Mouse (Mus musculus) intestine, postnatal 0 days (tissue): ENCODE measurements around the gene Ppp4r1. TPM values are rescaled to one million over a fixed set of nuclear protein-coding genes. Genes with fewer than 3 reads are reported as not detected.
A peak's percentile ranks its signal among the peaks of the same experiment; 100 is the strongest.

Source experiments
- ATAC-seq: fragments of 200-750 bp; cut with Nextera tagmentation; 2 replicates; pipeline ENCODE4 v1.8.0; 2017; ENCODE audit warnings: mild to moderate bottlenecking, moderate TSS enrichment, moderate library complexity
- H3K27ac ChIP-seq: fragments of 300-500 bp; sonication (generic); 2 replicates; pipeline ENCODE4 v1.5.1; 2014; ENCODE audit warnings: mild to moderate bottlenecking, low read depth, low read length, moderate library complexity
- H3K27me3 ChIP-seq: fragments of 300-500 bp; sonication (generic); replicated peaks from 2 replicates; pipeline ENCODE4 v1.6.1; 2014; ENCODE audit warnings: low read length, mixed read lengths; ENCODE audit not compliant: control insufficient read depth, insufficient read depth
- H3K36me3 ChIP-seq: fragments of 300-500 bp; sonication (generic); 2 replicates; pipeline ENCODE4 v1.6.1; 2014; ENCODE audit warnings: mild to moderate bottlenecking, moderate library complexity; ENCODE audit not compliant: control insufficient read depth, insufficient read depth
- H3K4me1 ChIP-seq: fragments of 300-500 bp; sonication (generic); replicated peaks from 2 replicates; pipeline ENCODE4 v1.6.1; 2014; ENCODE audit warnings: antibody characterized with exemption, low read length, mixed read lengths; ENCODE audit not compliant: control insufficient read depth, insufficient read depth
- H3K4me2 ChIP-seq: fragments of 300-500 bp; sonication (generic); replicated peaks from 2 replicates; pipeline ENCODE4 v1.6.1; 2014; ENCODE audit warnings: low read depth, mild to moderate bottlenecking, moderate library complexity
- H3K4me3 ChIP-seq: fragments of 300-500 bp; sonication (generic); 2 replicates; pipeline ENCODE4 v1.5.1; 2014; ENCODE audit warnings: low read depth, low read length
- H3K9ac ChIP-seq: fragments of 300-500 bp; sonication (generic); 2 replicates; pipeline ENCODE4 v1.6.1; 2014; ENCODE audit warnings: mild to moderate bottlenecking, low read depth, low read length
- H3K9me3 ChIP-seq: fragments of 300-500 bp; sonication (generic); 2 replicates; pipeline ENCODE4 v1.6.1; 2016; ENCODE audit warnings: mixed run types; ENCODE audit not compliant: control insufficient read depth
- CTCF ChIP-seq: sonication (generic); IDR thresholded peaks from 2 replicates; pipeline ENCODE4 v1.5.1; 2016; ENCODE audit warnings: low read depth, mild to moderate bottlenecking, control low read depth, antibody characterized with exemption, moderate library complexity
- whole genome bisulfite sequencing: fragments of 180-500 bp; shearing (Covaris S2); extraction: QIAGEN DNeasy Blood & Tissue Kit; methylation state at CpG from one replicate; pipeline ENCODE4 v1.1.7; 2014; 5-methylcytosine and 5-hydroxymethylcytosine counted together
- polyA plus RNA-seq: library from polyadenylated mRNA; unstranded; fragments of >200 nt; fragmentation: Nextera tagmentation; extraction: Ambion mirVana; gene quantifications from 2 replicates; pipeline ENCODE4 v1.2.1, GENCODE M21; 2015

Ppp4r1 gene
- polyA plus RNA-seq, 1 experiment from 2014 or later: 28.7 TPM

DNA sequence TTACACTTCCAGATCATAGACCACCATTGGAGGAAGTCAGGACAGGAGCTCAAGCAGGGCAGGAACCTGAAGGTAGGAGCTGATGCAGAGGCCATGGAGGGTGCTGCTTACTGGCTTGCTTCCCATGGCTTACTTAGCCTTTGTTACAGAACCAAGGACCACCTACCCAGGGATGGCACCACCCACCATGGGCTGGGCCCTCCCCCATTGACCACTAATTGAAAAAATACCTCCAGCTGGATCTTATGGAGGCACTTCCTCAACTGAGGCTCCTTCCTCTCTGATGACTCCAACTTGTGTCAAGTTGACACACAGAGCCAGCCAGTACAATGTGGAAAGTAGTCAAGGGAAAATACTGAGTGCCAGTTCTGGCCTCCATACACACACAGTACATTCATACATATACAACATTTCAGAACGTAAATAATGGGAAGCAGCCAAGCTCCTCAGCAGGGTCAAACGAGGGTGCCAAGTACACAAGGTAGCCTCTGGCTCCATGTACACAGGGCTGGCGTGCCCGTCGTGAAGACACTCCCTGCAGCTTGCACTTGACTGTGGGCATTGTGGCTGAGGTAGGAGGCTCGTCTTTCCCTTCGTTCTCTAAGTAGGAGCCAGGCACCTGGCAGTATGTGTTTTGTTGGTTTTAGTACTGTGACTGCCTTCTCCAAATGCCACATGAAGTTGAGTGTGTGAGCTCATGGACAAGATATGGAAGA, 57.3 kb downstream of the Ppp4r1 start:
- ATAC-seq: no peak
- H3K36me3 ChIP-seq: peaks cover 89% of the 10 kb centered on the region
- no peak overlapping the region for H3K4me2 ChIP-seq
- H3K27ac ChIP-seq: no peak overlapping the region
- no peak overlapping the region for H3K4me3 ChIP-seq
- no peak for TF ChIP-seq CTCF
- H3K9me3 ChIP-seq: no peaks in the 10 kb centered on the region
- WGBS: 79% methylated on average over 7 of the region's 7 CpGs
- no peak overlapping the region for H3K9ac ChIP-seq
- H3K27me3 ChIP-seq: no peaks in the 10 kb centered on the region
- no peaks in the 10 kb centered on the region for H3K4me1 ChIP-seq

DNA sequence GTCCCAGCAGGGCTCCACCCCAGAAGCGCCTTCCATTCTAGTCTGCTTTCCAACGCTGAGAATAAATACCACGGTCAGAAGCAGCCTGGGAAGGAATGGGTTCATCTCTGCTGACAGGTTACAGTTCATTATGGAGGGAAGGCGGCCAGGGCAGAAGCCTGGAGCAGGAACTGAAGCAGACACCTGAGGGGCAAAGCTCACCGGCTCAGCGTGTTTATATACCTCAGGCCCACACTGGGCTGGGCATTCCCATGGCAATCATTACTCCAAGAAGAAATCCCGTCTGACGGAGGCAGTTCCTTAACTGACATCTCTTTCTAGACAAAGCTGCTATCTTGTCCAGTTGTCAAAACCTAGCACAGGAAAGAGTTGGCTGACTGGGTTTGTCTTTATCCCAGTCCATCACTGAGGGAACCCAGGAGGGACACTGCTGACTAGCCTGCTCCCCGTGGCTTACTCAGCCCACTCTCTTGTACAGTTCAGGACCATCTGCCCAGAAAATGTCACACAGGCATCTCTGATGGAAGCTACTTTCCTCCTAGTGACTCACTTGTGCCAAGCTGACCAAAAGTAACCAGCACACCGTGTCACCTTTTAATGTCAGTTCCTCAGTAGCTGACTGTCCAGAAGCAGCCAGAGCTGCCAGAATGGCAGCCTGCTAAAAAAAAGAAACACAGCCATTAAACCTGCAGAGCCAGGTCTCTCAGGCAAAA, 60.5 kb downstream of the Ppp4r1 start:
- H3K4me1 ChIP-seq: no peaks in the 10 kb centered on the region
- H3K27me3 ChIP-seq: no peaks in the 10 kb centered on the region
- no peak for TF ChIP-seq CTCF
- peaks cover 71% of the 10 kb centered on the region for H3K36me3 ChIP-seq
- no peaks in the 10 kb centered on the region for H3K9me3 ChIP-seq
- no peak overlapping the region for H3K4me3 ChIP-seq
- H3K4me2 ChIP-seq: no peak overlapping the region
- ATAC-seq: peak; percentile 64; the same call in 1 of the 2 replicates
- H3K9ac ChIP-seq: no peak overlapping the region
- WGBS: 65% methylated on average over 10 of the region's 10 CpGs
- H3K27ac ChIP-seq: no peak overlapping the region

DNA sequence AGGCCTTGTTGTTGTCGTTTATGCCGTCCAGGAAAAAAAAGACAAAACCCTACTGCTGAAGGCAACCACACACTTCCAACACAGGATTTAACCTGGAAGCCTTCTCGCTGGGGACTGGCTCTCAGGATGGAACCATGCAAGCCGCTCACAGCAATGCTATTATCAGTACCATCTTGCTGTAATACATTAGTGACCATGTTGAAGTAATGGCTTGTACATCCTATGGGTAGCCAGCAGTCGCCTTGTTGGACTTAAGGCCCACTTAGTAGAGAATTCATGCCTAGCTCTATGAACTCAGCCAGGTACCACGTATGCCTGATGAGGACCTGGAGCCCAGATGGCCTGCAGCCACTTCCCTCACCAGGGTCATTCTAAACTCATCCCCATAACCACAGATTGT, 63.0 kb downstream of the Ppp4r1 start:
- Histone ChIP-seq H3K27me3 (no peaks in the 10 kb centered on the region), H3K4me2 (no peak overlapping the region), H3K9ac (no peak overlapping the region), H3K36me3 (peaks cover 66% of the 10 kb centered on the region), H3K4me1 (no peaks in the 10 kb centered on the region), H3K4me3 (no peak overlapping the region), H3K9me3 (no peaks in the 10 kb centered on the region), H3K27ac (no peak overlapping the region)
- TF ChIP-seq CTCF: no peak
- whole genome bisulfite sequencing: 91% methylated on average over 6 of the region's 6 CpGs
- ATAC-seq: no peak

DNA sequence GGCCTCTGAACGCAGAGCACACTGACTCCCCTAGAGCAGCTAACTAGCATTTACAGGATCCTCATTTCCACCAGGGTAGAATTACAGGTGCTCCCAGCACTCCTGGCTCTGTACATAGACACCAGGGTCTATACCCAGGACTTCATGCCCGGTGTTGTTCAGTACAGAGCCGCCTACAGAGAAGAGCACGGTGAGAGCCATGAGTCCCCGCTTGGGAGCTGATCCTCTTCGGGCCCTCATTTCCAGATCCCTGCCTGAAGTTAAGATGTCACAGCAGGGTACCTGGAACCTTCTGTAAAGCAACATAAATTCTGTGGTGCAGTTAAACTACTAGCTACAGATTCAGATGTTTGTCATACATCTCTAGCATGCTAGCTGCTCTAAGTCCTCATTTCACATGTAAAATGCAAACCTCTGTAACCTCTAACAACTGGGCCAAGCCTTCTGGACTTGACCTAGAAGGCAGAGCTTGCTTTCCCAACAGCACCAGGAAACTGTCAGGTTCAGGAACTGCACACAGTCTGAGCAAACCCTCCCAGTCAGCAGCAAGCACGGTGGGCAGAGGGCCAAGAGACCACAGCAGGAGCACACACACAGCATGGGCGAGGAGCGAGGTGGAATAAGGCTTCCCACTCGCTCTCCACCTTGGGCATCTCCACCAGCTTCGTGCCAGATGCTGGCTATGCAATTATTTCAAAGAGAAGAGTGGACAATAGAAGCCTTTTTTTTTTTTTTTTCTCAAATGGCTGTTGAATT, 65.5 kb downstream of the Ppp4r1 start:
- ATAC-seq: no peak
- WGBS: 86% methylated on average over 11 of the region's 11 CpGs
- Histone ChIP-seq H3K4me2 (no peak overlapping the region), H3K4me3 (no peak overlapping the region), H3K27ac (no peak overlapping the region), H3K9ac (no peak overlapping the region), H3K9me3 (no peaks in the 10 kb centered on the region), H3K36me3 (peaks cover 66% of the 10 kb centered on the region), H3K27me3 (no peaks in the 10 kb centered on the region), H3K4me1 (no peaks in the 10 kb centered on the region)
- no peak for TF ChIP-seq CTCF

DNA sequence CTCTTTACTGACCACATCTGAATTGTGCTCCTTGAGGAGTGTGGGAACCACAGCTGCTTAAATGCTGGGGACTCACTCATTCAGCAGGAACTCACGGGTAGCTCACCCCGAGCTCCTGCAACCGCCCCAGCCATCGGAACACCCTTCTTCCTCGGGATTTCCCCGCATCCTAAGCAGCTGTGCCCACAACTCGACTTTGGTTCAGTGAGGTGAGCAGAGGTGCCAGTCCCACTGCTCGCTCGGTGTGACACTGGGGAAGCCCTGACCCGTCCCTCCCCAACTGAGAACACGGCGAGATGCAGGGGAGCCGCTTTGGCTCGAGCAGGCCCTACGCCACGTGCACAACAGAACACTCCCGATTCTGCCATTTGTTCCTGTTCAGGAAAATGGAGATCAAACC, 68.1 kb downstream of the Ppp4r1 start:
- no peak for TF ChIP-seq CTCF
- WGBS: 94% methylated on average over 17 of the region's 17 CpGs
- H3K9me3 ChIP-seq: no peaks in the 10 kb centered on the region
- H3K27me3 ChIP-seq: no peaks in the 10 kb centered on the region
- no peaks in the 10 kb centered on the region for H3K4me1 ChIP-seq
- peaks cover 74% of the 10 kb centered on the region for H3K36me3 ChIP-seq
- no peak overlapping the region for H3K9ac ChIP-seq
- H3K4me3 ChIP-seq: no peak overlapping the region
- H3K27ac ChIP-seq: no peak overlapping the region
- no peak for ATAC-seq
- H3K4me2 ChIP-seq: no peak overlapping the region

DNA sequence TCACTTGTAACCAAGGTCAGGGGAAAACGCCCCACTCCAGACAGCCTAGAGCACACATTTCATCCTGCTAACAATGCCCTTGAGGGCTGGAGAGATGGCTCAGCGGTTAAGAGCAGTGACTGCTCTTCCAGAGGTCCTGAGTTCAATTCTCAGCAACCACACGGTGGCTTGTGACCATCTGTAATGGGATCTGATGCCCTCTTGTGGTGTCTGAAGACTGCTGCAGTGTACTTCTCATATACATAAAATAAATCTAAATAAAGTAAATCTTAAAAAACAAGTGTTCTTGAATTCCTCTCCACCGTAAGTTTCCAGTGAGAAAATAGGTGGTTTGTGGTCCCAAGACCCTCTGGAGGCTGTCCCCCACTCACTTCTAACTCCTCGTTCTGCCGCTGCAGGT, 69.4 kb downstream of the Ppp4r1 start:
- no peak for ATAC-seq
- H3K9me3 ChIP-seq: no peaks in the 10 kb centered on the region
- H3K4me1 ChIP-seq: no peaks in the 10 kb centered on the region
- H3K9ac ChIP-seq: no peak overlapping the region
- peaks cover 83% of the 10 kb centered on the region for H3K36me3 ChIP-seq
- 87% methylated on average over 6 of the region's 6 CpGs for WGBS
- no peak overlapping the region for H3K27ac ChIP-seq
- H3K4me3 ChIP-seq: no peak overlapping the region
- H3K27me3 ChIP-seq: no peaks in the 10 kb centered on the region
- peak; percentile 47 for TF ChIP-seq CTCF
- H3K4me2 ChIP-seq: no peak overlapping the region
